Mouse (Mus musculus) hindbrain, postnatal 0 days (tissue): ENCODE measurements around the gene Mr1. TPM values are rescaled to one million over a fixed set of nuclear protein-coding genes. Genes with fewer than 3 reads are reported as not detected.

Experiments used
- ATAC-seq: fragments of 200-750 bp; cut with Nextera tagmentation; 2 replicates; pipeline ENCODE4 v1.8.0; 2017; ENCODE audit warnings: mild to moderate bottlenecking, moderate TSS enrichment, moderate library complexity
- DNase-seq: peaks from one replicate; pipeline ENCODE4 v3.0.0-alpha.2; 2015; ENCODE audit warnings: low spot score
- H3K27ac ChIP-seq: fragments of 300-500 bp; sonication (generic); 2 replicates; pipeline ENCODE4 v1.5.1; 2014; ENCODE audit warnings: mild to moderate bottlenecking
- H3K27me3 ChIP-seq: fragments of 300-500 bp; sonication (generic); 2 replicates; pipeline ENCODE4 v1.6.1; 2014; ENCODE audit warnings: low read length, mixed read lengths; ENCODE audit not compliant: insufficient read depth
- H3K36me3 ChIP-seq: fragments of 300-500 bp; sonication (generic); 2 replicates; pipeline ENCODE4 v1.6.1; 2014; ENCODE audit warnings: low read length, mixed read lengths; ENCODE audit not compliant: insufficient read depth
- H3K4me1 ChIP-seq: fragments of 300-500 bp; sonication (generic); 2 replicates; pipeline ENCODE4 v1.6.1; 2014; ENCODE audit warnings: antibody characterized with exemption, low read length, mixed read lengths; ENCODE audit not compliant: insufficient read depth
- H3K4me2 ChIP-seq: fragments of 300-500 bp; sonication (generic); 2 replicates; pipeline ENCODE4 v1.6.1; 2014; ENCODE audit warnings: low read depth, mild to moderate bottlenecking, low read length, moderate library complexity, mixed read lengths
- H3K4me3 ChIP-seq: fragments of 300-500 bp; sonication (generic); 2 replicates; pipeline ENCODE4 v1.5.1; 2014; ENCODE audit warnings: low read length
- H3K9ac ChIP-seq: fragments of 300-500 bp; sonication (generic); replicated peaks from 2 replicates; pipeline ENCODE4 v1.6.1; 2014; ENCODE audit warnings: mild to moderate bottlenecking, low read length, moderate library complexity, mixed read lengths
- H3K9me3 ChIP-seq: fragments of 300-500 bp; sonication (generic); 2 replicates; pipeline ENCODE4 v1.6.1; 2016; ENCODE audit warnings: low read length, mixed read lengths
- CTCF ChIP-seq: IDR thresholded peaks from 2 replicates; pipeline ENCODE4 v1.5.1; 2016; ENCODE audit warnings: antibody characterized with exemption, control low read depth, low read depth
- WGBS: fragments of 180-500 bp; shearing (Covaris S2); extraction: QIAGEN DNeasy Blood & Tissue Kit; methylation state at CpG from one replicate; pipeline ENCODE4 v1.1.7; 2014; 5-methylcytosine and 5-hydroxymethylcytosine counted together
- polyA plus RNA-seq: library from polyadenylated mRNA; unstranded; fragments of >200 nt; fragmentation: Nextera tagmentation; extraction: Ambion mirVana; gene quantifications from 2 replicates; pipeline ENCODE4 v1.2.1, GENCODE M21; 2015
- total RNA-seq: library from RNA; depleted of rRNA; stranded (reverse); fragments of >200 nt; gene quantifications from 2 replicates; pipeline ENCODE4 v1.2.3, GENCODE M21; 2014

Gene Mr1
- total and polyA plus RNA-seq, 2 experiments from 2014 or later: 3.0 to 8.4 TPM

GRCm38 (mm10) chr1:155113946-155114345 lies 32.7 kb downstream of the Mr1 start:
- WGBS: 22% methylated on average over 3 of the region's 3 CpGs
- no peaks in the 10 kb centered on the region for H3K36me3 ChIP-seq
- no peak overlapping the region for H3K4me3 ChIP-seq
- ATAC-seq (no peak), DNase-seq (peak; percentile 39)
- no peaks in the 10 kb centered on the region for H3K27me3 ChIP-seq
- no peak overlapping the region for H3K27ac ChIP-seq
- H3K9ac ChIP-seq: no peak overlapping the region
- no peak overlapping the region for H3K4me2 ChIP-seq
- H3K4me1 ChIP-seq: peaks cover 9% of the 10 kb centered on the region
- no peaks in the 10 kb centered on the region for H3K9me3 ChIP-seq
- no peak for TF ChIP-seq CTCF

- H3K4me2 ChIP-seq: no peak overlapping the region
- no peak overlapping the region for H3K4me3 ChIP-seq
- no peak overlapping the region for H3K27ac ChIP-seq
- no peak for TF ChIP-seq CTCF
- no peaks in the 10 kb centered on the region for H3K9me3 ChIP-seq
- no peaks in the 10 kb centered on the region for H3K36me3 ChIP-seq
- no peak for DNase-seq
- H3K27me3 ChIP-seq: no peaks in the 10 kb centered on the region
- WGBS: 100% methylated on average over 1 of the region's 1 CpGs
- ATAC-seq: 0 out of 2 replicates have a peak, but pooled peaks have one; percentile 51
- peaks cover 9% of the 10 kb centered on the region for H3K4me1 ChIP-seq
- no peak overlapping the region for H3K9ac ChIP-seq
Observed at GRCm38 (mm10) chr1:155112875-155113274, 33.7 kb downstream of the Mr1 start.

GRCm38 (mm10) chr1:155112118-155112517 lies 34.5 kb downstream of the Mr1 start:
- peaks cover 9% of the 10 kb centered on the region for H3K4me1 ChIP-seq
- DNase-seq: no peak
- H3K36me3 ChIP-seq: no peaks in the 10 kb centered on the region
- H3K9me3 ChIP-seq: no peaks in the 10 kb centered on the region
- no peak overlapping the region for H3K27ac ChIP-seq
- no peaks in the 10 kb centered on the region for H3K27me3 ChIP-seq
- H3K9ac ChIP-seq: no peak overlapping the region
- WGBS: 56% methylated on average over 4 of the region's 4 CpGs
- H3K4me2 ChIP-seq: no peak overlapping the region
- TF ChIP-seq CTCF: no peak
- H3K4me3 ChIP-seq: no peak overlapping the region
- no peak for ATAC-seq

- 32% methylated on average over 6 of the region's 6 CpGs for WGBS
- Histone ChIP-seq H3K9ac (no peak overlapping the region), H3K4me3 (no peak overlapping the region), H3K36me3 (no peaks in the 10 kb centered on the region), H3K27me3 (no peaks in the 10 kb centered on the region), H3K4me1 (peaks cover 9% of the 10 kb centered on the region), H3K9me3 (no peaks in the 10 kb centered on the region), H3K4me2 (no peak overlapping the region), H3K27ac (no peak overlapping the region)
- DNase-seq: no peak
- ATAC-seq: no peak
- no peak for TF ChIP-seq CTCF
Observed at GRCm38 (mm10) chr1:155111491-155111890, 35.1 kb downstream of the Mr1 start.

- no peaks in the 10 kb centered on the region for H3K27me3 ChIP-seq
- DNase-seq (peak; percentile 43), ATAC-seq (no peak)
- H3K27ac ChIP-seq: peak overlapping the region; percentile 69
- H3K9me3 ChIP-seq: no peaks in the 10 kb centered on the region
- peaks cover 9% of the 10 kb centered on the region for H3K4me1 ChIP-seq
- H3K4me3 ChIP-seq: no peak overlapping the region
- H3K9ac ChIP-seq: peak overlapping the region; percentile 22; the same call in 1 of the 2 replicates
- no peak for TF ChIP-seq CTCF
- peak overlapping the region; percentile 14 for H3K4me2 ChIP-seq
- 16% methylated on average over 18 of the region's 18 CpGs for WGBS
- no peaks in the 10 kb centered on the region for H3K36me3 ChIP-seq
Observed at GRCm38 (mm10) chr1:155109387-155110350, 36.9 kb downstream of the Mr1 start.

GRCm38 (mm10) chr1:155108412-155108811 lies 38.2 kb downstream of the Mr1 start:
- no peak for TF ChIP-seq CTCF
- Histone ChIP-seq H3K9ac (no peak overlapping the region), H3K27ac (no peak overlapping the region), H3K4me3 (no peak overlapping the region), H3K36me3 (no peaks in the 10 kb centered on the region), H3K9me3 (no peaks in the 10 kb centered on the region), H3K27me3 (no peaks in the 10 kb centered on the region), H3K4me1 (peaks cover 9% of the 10 kb centered on the region), H3K4me2 (no peak overlapping the region)
- 50% methylated on average over 4 of the region's 4 CpGs for WGBS
- ATAC-seq: no peak
- DNase-seq: no peak

- DNase-seq (no peak), ATAC-seq (no peak)
- TF ChIP-seq CTCF: no peak
- Histone ChIP-seq H3K4me1 (peaks cover 9% of the 10 kb centered on the region), H3K36me3 (no peaks in the 10 kb centered on the region), H3K4me3 (no peak overlapping the region), H3K9me3 (no peaks in the 10 kb centered on the region), H3K27me3 (no peaks in the 10 kb centered on the region), H3K4me2 (no peak overlapping the region), H3K27ac (no peak overlapping the region), H3K9ac (no peak overlapping the region)
- 61% methylated on average over 5 of the region's 5 CpGs for WGBS
Observed at GRCm38 (mm10) chr1:155107843-155108242, 38.8 kb downstream of the Mr1 start.
